Mouse (Mus musculus): ENCODE results near the gene Arhgap28. TPM values are rescaled to one million over a fixed set of nuclear protein-coding genes. Genes with fewer than 3 reads are reported as not detected.

Arhgap28 gene
- polyA plus RNA-seq, 1 experiment from 2014 or later = 70.4 TPM

DNA sequence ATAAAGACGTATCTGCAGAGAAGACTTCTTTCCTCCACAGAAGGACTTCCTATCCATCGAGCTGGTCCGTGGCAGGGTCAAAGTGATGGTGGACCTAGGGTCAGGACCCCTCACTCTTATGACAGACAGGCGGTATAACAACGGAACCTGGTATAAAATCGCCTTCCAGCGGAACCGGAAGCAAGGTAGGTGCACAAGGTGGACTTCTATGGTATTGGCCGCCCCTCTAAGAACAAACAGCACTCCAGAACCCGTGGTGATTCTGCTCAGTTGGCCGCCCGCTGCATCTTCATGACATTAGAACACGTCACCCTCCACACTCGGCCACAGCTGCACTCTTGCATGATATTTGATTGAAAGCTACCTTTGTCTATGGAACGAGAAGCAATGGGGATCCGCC is 194.7 kb downstream of the Arhgap28 start:
- no peak for TF ChIP-seq CTCF (IDR thresholded peaks at IDR 0.05; ENCODE audit: low read depth)
- ATAC-seq (ENCODE audit: insufficient read depth) (no peak), DNase-seq (no peak)
- H3K4me3 ChIP-seq (ENCODE audit: low read depth, low read length) = no peak overlapping the region
- no peak overlapping the region for H3K9ac ChIP-seq
- no peaks in the 10 kb centered on the region for H3K27me3 ChIP-seq (ENCODE audit: insufficient read depth, low read length)
- 90% methylated on average over 16 of the region's 16 CpGs for whole genome bisulfite sequencing
- H3K4me1 ChIP-seq (ENCODE audit: insufficient read depth) = no peaks in the 10 kb centered on the region
- no peak overlapping the region for H3K4me2 ChIP-seq
- no peaks in the 10 kb centered on the region for H3K9me3 ChIP-seq (ENCODE audit: low read depth, low read length)
- no peak overlapping the region for H3K27ac ChIP-seq (ENCODE audit: low read depth)
- H3K36me3 ChIP-seq (ENCODE audit: insufficient read depth) = 0 out of 2 replicates have a peak, but pooled peaks cover 3% of the 10 kb centered on the region
